Mouse (Mus musculus) brain, embryonic 14.5 days (tissue): Measurements from ENCODE around the gene Tfdp2.

Source experiments
- CTCF ChIP-seq: fragments of 200-500 bp; IDR thresholded peaks from 2 replicates; pipeline ENCODE4 v1.5.1; 2012; ENCODE audit warnings: inconsistent platforms, mild to moderate bottlenecking, moderate library complexity, borderline replicate concordance; ENCODE audit not compliant: insufficient read depth, insufficient read length; ENCODE audit errors: extremely low read depth
- POLR2A ChIP-seq: fragments of 200-500 bp; IDR thresholded peaks from 2 replicates; pipeline ENCODE4 v1.6.1; 2012; ENCODE audit warnings: mild to moderate bottlenecking, inconsistent platforms, borderline replicate concordance; ENCODE audit not compliant: poor library complexity, insufficient read depth, insufficient read length, severe bottlenecking; ENCODE audit errors: extremely low read depth

GRCm38 (mm10) chr9:96152801-96153200 is 43.3 kb upstream of the Tfdp2 start:
- no peak for TF ChIP-seq CTCF
- TF ChIP-seq POLR2A: no peak
